Mouse (Mus musculus) duodenum, adult 2 months (tissue): ENCODE data around the gene Gbx1. TPM values are rescaled to one million over a fixed set of nuclear protein-coding genes. Genes with fewer than 3 reads are reported as not detected.

Source experiments
- polyA plus RNA-seq: library from polyadenylated mRNA; depleted of rRNA; stranded (reverse); fragments of >200 nt; gene quantifications from 2 replicates; pipeline ENCODE4 v1.2.3, GENCODE M21; 2012; ENCODE audit warnings: low replicate concordance; rRNA removed

Gene Gbx1
- polyA plus RNA-seq: not detected in 2 replicates

GRCm38 (mm10) chr5:24526889-24527230 is at the start of gene Gbx1:
TSS of gene Gbx1 (minus strand) at chr5:24527202.

DNA sequence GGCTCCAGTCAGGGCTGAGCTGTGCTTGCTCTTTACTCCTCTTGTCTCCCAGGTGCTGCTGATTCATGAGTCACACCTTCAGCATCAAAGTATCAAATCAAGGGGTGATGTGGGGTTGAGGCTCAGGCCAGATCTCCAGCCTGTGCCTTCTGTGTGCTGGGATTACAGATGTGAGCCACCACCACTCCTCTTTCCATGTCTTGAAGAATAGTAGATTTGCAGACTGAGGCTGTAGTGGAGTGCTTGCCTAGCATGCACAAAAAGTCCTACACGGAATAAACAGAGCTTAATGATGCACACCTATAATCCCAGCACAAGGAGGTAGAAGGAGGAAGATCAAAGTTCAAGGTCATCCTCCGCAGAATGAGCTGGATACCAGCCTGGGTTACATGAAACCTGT is 29.7 kb upstream of the Gbx1 start, which contains the start of gene 4931409K22Rik:
Gene 4931409K22Rik (minus strand): TSS at position 101 of the 400 bp plus-strand sequence.

GRCm38 (mm10) chr5:24540387-24541143 is 13.6 kb upstream of the Gbx1 start, which contains the start of gene Asb10:
TSS of gene Asb10 (minus strand) at chr5:24540978.

Other genes with a start within 250 kb of the Gbx1 start
- 28.0 and 30.1 TPM in 2 replicates for gene Kcnh2, start 175.6 kb downstream of the Gbx1 start, polyA plus RNA-seq
- gene Nos3, start 162.4 kb downstream of the Gbx1 start, polyA plus RNA-seq: 4.7 and 4.9 TPM in 2 replicates
- gene Atg9b, start 135.1 kb downstream of the Gbx1 start, polyA plus RNA-seq: 0.71 and 1.4 TPM in 2 replicates
- gene Abcb8, start 133.5 kb downstream of the Gbx1 start, polyA plus RNA-seq: 85.8 and 114 TPM in 2 replicates
- 1.3 and 1.6 TPM in 2 replicates for gene Asic3, start 113.8 kb downstream of the Gbx1 start, polyA plus RNA-seq
- 50.7 and 63.3 TPM in 2 replicates for gene Cdk5, start 103.7 kb downstream of the Gbx1 start, polyA plus RNA-seq
- 70.2 and 100 TPM in 2 replicates for gene Slc4a2, start 103.4 kb downstream of the Gbx1 start, polyA plus RNA-seq
- 318 and 383 TPM in 2 replicates for gene Fastk, start 81.9 kb downstream of the Gbx1 start, polyA plus RNA-seq
- 110 and 188 TPM in 2 replicates for gene Tmub1, start 79.3 kb downstream of the Gbx1 start, polyA plus RNA-seq
- 37.9 and 65.7 TPM in 2 replicates for gene Agap3, start 75.0 kb downstream of the Gbx1 start, polyA plus RNA-seq
- gene Asb10, start 13.8 kb upstream of the Gbx1 start, polyA plus RNA-seq: 0.18 and 0.43 TPM in 2 replicates
- not detected in 2 replicates for gene 4931409K22Rik, start 29.6 kb upstream of the Gbx1 start, polyA plus RNA-seq
- gene Abcf2, start 50.3 kb upstream of the Gbx1 start, polyA plus RNA-seq: 34.5 and 40.4 TPM in 2 replicates
- 19.2 and 29.3 TPM in 2 replicates for gene Chpf2, start 59.5 kb upstream of the Gbx1 start, polyA plus RNA-seq
- 18.3 and 24.5 TPM in 2 replicates for gene Smarcd3, start 97.2 kb upstream of the Gbx1 start, polyA plus RNA-seq
- gene Nub1, start 158.3 kb upstream of the Gbx1 start, polyA plus RNA-seq: 26.2 and 41.5 TPM in 2 replicates
- 1.6 and 2.6 TPM in 2 replicates for gene Wdr86, start 203.5 kb upstream of the Gbx1 start, polyA plus RNA-seq
- gene Crygn, start 230.8 kb upstream of the Gbx1 start, polyA plus RNA-seq: 0.20 and 0.98 TPM in 2 replicates